Mouse (Mus musculus) embryonic facial prominence, embryonic 12.5 days (tissue): ENCODE results near the gene Gm42957. TPM values are rescaled to one million over a fixed set of nuclear protein-coding genes. Genes with fewer than 3 reads are reported as not detected.

ENCODE experiments used
- ATAC-seq: fragments of 200-750 bp; cut with Nextera tagmentation; 2 replicates; pipeline ENCODE4 v1.8.0; 2017; ENCODE audit not compliant: insufficient number of reproducible peaks, insufficient read depth, low FRiP score, low TSS enrichment
- H3K27ac ChIP-seq: fragments of 300-500 bp; sonication (generic); 2 replicates; pipeline ENCODE4 v1.5.1; 2016; ENCODE audit warnings: mild to moderate bottlenecking
- H3K27me3 ChIP-seq: fragments of 300-500 bp; sonication (generic); 2 replicates; pipeline ENCODE4 v1.6.1; 2016; ENCODE audit warnings: mild to moderate bottlenecking, moderate library complexity
- H3K36me3 ChIP-seq: fragments of 300-500 bp; sonication (generic); 2 replicates; pipeline ENCODE4 v1.6.1; 2016; ENCODE audit warnings: mild to moderate bottlenecking
- H3K4me1 ChIP-seq: fragments of 300-500 bp; sonication (generic); 2 replicates; pipeline ENCODE4 v1.6.1; 2016
- H3K4me2 ChIP-seq: fragments of 300-500 bp; sonication (generic); replicated peaks from 2 replicates; pipeline ENCODE4 v1.6.1; 2016; ENCODE audit warnings: mild to moderate bottlenecking, moderate library complexity
- H3K4me3 ChIP-seq: fragments of 300-500 bp; sonication (generic); 2 replicates; pipeline ENCODE4 v1.5.1; 2016; ENCODE audit warnings: mild to moderate bottlenecking
- H3K9ac ChIP-seq: fragments of 300-500 bp; sonication (generic); 2 replicates; pipeline ENCODE4 v1.6.1; 2016; ENCODE audit warnings: mild to moderate bottlenecking, moderate library complexity
- H3K9me3 ChIP-seq: fragments of 300-500 bp; sonication (generic); 2 replicates; pipeline ENCODE4 v1.6.1; 2016; ENCODE audit warnings: mild to moderate bottlenecking, moderate library complexity
- WGBS: fragments of 180-500 bp; shearing (Covaris S2); methylation state at CpG from one replicate; pipeline ENCODE4 v1.1.7; 2016; 5-methylcytosine and 5-hydroxymethylcytosine counted together
- polyA plus RNA-seq: library from polyadenylated mRNA; unstranded; fragments of >200 nt; fragmentation: Nextera tagmentation; extraction: Ambion mirVana; gene quantifications from 2 replicates; pipeline ENCODE4 v1.2.1, GENCODE M21; 2016

The Gm42957 gene
- 0.10 and 0.13 TPM in 2 replicates for polyA plus RNA-seq

GRCm38 (mm10) chr3:96634928-96635879, at the start of gene Gm42957, which contains the start of gene Pex11b:
TSS of gene Gm42957 (plus strand) at chr3:96635474.
TSS of gene Pex11b (plus strand) at chr3:96635376.
- peaks cover 21% of the 10 kb centered on the region for H3K4me1 ChIP-seq
- no peaks in the 10 kb centered on the region for H3K9me3 ChIP-seq
- peak; percentile 80 for ATAC-seq
- WGBS = 2% methylated on average over 60 of the region's 60 CpGs
- peaks cover 44% of the 10 kb centered on the region for H3K36me3 ChIP-seq
- peak within 1 kb of the TSS; percentile 91 for H3K4me3 ChIP-seq
- H3K27ac ChIP-seq = peak within 1 kb of the TSS; percentile 91
- H3K27me3 ChIP-seq = no peaks in the 10 kb centered on the region
- peak within 1 kb of the TSS; percentile 98 for H3K9ac ChIP-seq
- peak within 1 kb of the TSS; percentile 60 for H3K4me2 ChIP-seq

- no peak overlapping the region for H3K27ac ChIP-seq
- H3K4me2 ChIP-seq = no peak overlapping the region
- no peak overlapping the region for H3K9ac ChIP-seq
- H3K9me3 ChIP-seq = no peaks in the 10 kb centered on the region
- H3K27me3 ChIP-seq = peaks cover 9% of the 10 kb centered on the region
- no peak overlapping the region for H3K4me3 ChIP-seq
- 82% methylated on average over 4 of the region's 4 CpGs for WGBS
- H3K4me1 ChIP-seq = peaks cover 12% of the 10 kb centered on the region
- no peaks in the 10 kb centered on the region for H3K36me3 ChIP-seq
- ATAC-seq = no peak
Measured at GRCm38 (mm10) chr3:96590657-96591056, 44.6 kb upstream of the Gm42957 start.

GRCm38 (mm10) chr3:96593374-96593773, 41.9 kb upstream of the Gm42957 start:
- peak overlapping the region; percentile 56 for H3K4me3 ChIP-seq
- H3K9ac ChIP-seq = peak overlapping the region; percentile 61
- H3K4me2 ChIP-seq = peak overlapping the region; percentile 72
- ATAC-seq = no peak
- H3K27ac ChIP-seq = peak overlapping the region; percentile 70; the same call in 1 of the 2 replicates
- under 1% methylated on average over 10 of the region's 10 CpGs for WGBS
- no peaks in the 10 kb centered on the region for H3K36me3 ChIP-seq
- peaks cover 34% of the 10 kb centered on the region for H3K4me1 ChIP-seq
- peaks cover 12% of the 10 kb centered on the region for H3K27me3 ChIP-seq
- no peaks in the 10 kb centered on the region for H3K9me3 ChIP-seq

- peaks cover 38% of the 10 kb centered on the region for H3K4me1 ChIP-seq
- WGBS = under 1% methylated on average over 37 of the region's 38 CpGs
- ATAC-seq = peak; percentile 78
Measured at GRCm38 (mm10) chr3:96593790-96594560, 41.3 kb upstream of the Gm42957 start, which contains the start of gene Polr3gl. TSS of gene Polr3gl (minus strand) at chr3:96594181.

GRCm38 (mm10) chr3:96594851-96595250, 40.4 kb upstream of the Gm42957 start:
- ATAC-seq = no peak
- Histone ChIP-seq H3K27me3 (peaks cover 17% of the 10 kb centered on the region), H3K36me3 (no peaks in the 10 kb centered on the region), H3K9me3 (no peaks in the 10 kb centered on the region), H3K9ac (no peak overlapping the region), H3K27ac (no peak overlapping the region), H3K4me2 (no peak overlapping the region), H3K4me3 (no peak overlapping the region), H3K4me1 (peaks cover 40% of the 10 kb centered on the region)
- 74% methylated on average over 5 of the region's 5 CpGs for WGBS

More at GRCm38 (mm10) chr3:96593790-96594560, 41.3 kb upstream of the Gm42957 start, which contains the start of gene Polr3gl:
- Histone ChIP-seq H3K4me2 (peak within 1 kb of the TSS; percentile 72), H3K27ac (peak within 1 kb of the TSS; percentile 70), H3K4me3 (peak within 1 kb of the TSS; percentile 56), H3K27me3 (peaks cover 12% of the 10 kb centered on the region), H3K9me3 (no peaks in the 10 kb centered on the region), H3K9ac (peak within 1 kb of the TSS; percentile 61), H3K36me3 (no peaks in the 10 kb centered on the region)

- no peaks in the 10 kb centered on the region for H3K36me3 ChIP-seq
- peaks cover 17% of the 10 kb centered on the region for H3K27me3 ChIP-seq
- H3K9ac ChIP-seq = no peak overlapping the region; the same call in 1 of the 2 replicates
- no peak for ATAC-seq
- no peak overlapping the region for H3K27ac ChIP-seq
- WGBS = 24% methylated on average over 6 of the region's 6 CpGs
- H3K4me2 ChIP-seq = peak overlapping the region; percentile 96
- H3K4me1 ChIP-seq = peaks cover 47% of the 10 kb centered on the region
- no peaks in the 10 kb centered on the region for H3K9me3 ChIP-seq
- H3K4me3 ChIP-seq = 0 out of 2 replicates have a peak overlapping the region, but pooled peaks have one; percentile 47
Measured at GRCm38 (mm10) chr3:96595661-96596060, 39.6 kb upstream of the Gm42957 start.

GRCm38 (mm10) chr3:96596228-96596707, 39.0 kb upstream of the Gm42957 start, which contains the start of gene Ankrd34a:
TSS of gene Ankrd34a (plus strand) at chr3:96596636.
- Histone ChIP-seq H3K4me1 (peaks cover 47% of the 10 kb centered on the region), H3K4me2 (peak within 1 kb of the TSS; percentile 96), H3K9me3 (no peaks in the 10 kb centered on the region), H3K27ac (peak within 1 kb of the TSS; percentile 64; the same call in 1 of the 2 replicates), H3K9ac (peak within 1 kb of the TSS; percentile 63), H3K36me3 (no peaks in the 10 kb centered on the region), H3K4me3 (peak within 1 kb of the TSS; percentile 47), H3K27me3 (peaks cover 17% of the 10 kb centered on the region)
- no peak for ATAC-seq
- WGBS = under 1% methylated on average over 23 of the region's 23 CpGs

GRCm38 (mm10) chr3:96596855-96597254, 38.4 kb upstream of the Gm42957 start:
- Histone ChIP-seq H3K4me1 (peaks cover 47% of the 10 kb centered on the region), H3K36me3 (no peaks in the 10 kb centered on the region), H3K9me3 (no peaks in the 10 kb centered on the region), H3K27ac (no peak overlapping the region), H3K4me3 (peak overlapping the region; percentile 47), H3K9ac (peak overlapping the region; percentile 63), H3K4me2 (peak overlapping the region; percentile 96), H3K27me3 (peaks cover 17% of the 10 kb centered on the region)
- 8% methylated on average over 9 of the region's 12 CpGs for WGBS
- ATAC-seq = no peak

- Histone ChIP-seq H3K9ac (peak overlapping the region; percentile 63), H3K4me1 (peaks cover 48% of the 10 kb centered on the region), H3K4me2 (peak overlapping the region; percentile 96), H3K4me3 (peak overlapping the region; percentile 47), H3K27me3 (peaks cover 17% of the 10 kb centered on the region), H3K9me3 (no peaks in the 10 kb centered on the region), H3K27ac (peak overlapping the region; percentile 64; the same call in 1 of the 2 replicates), H3K36me3 (no peaks in the 10 kb centered on the region)
- no peak for ATAC-seq
- under 1% methylated on average over 40 of the region's 40 CpGs for WGBS
Measured at GRCm38 (mm10) chr3:96597435-96597891, 37.8 kb upstream of the Gm42957 start.

- no peak for ATAC-seq
Measured at GRCm38 (mm10) chr3:96598156-96599068, 36.9 kb upstream of the Gm42957 start.

More at GRCm38 (mm10) chr3:96598156-96599068, 36.9 kb upstream of the Gm42957 start:
- H3K4me1 ChIP-seq = peaks cover 49% of the 10 kb centered on the region
- H3K4me3 ChIP-seq = peak overlapping the region; percentile 47
- peak overlapping the region; percentile 63 for H3K9ac ChIP-seq
- H3K9me3 ChIP-seq = no peaks in the 10 kb centered on the region
- H3K27ac ChIP-seq = peak overlapping the region; percentile 64; the same call in 1 of the 2 replicates
- WGBS = 1% methylated on average over 54 of the region's 54 CpGs
- H3K4me2 ChIP-seq = peak overlapping the region; percentile 96
- no peaks in the 10 kb centered on the region for H3K36me3 ChIP-seq
- peaks cover 17% of the 10 kb centered on the region for H3K27me3 ChIP-seq
